Mouse (Mus musculus): ENCODE measurements around the gene Fam49a. TPM values are rescaled to one million over a fixed set of nuclear protein-coding genes. Genes with fewer than 3 reads are reported as not detected.

Fam49a gene
- polyA plus RNA-seq, 1 experiment from 2014 or later, result 12.6 TPM

GRCm38 (mm10) chr12:12260979-12261960 lies 669 bp upstream of the Fam49a start:
- no peaks in the 10 kb centered on the region for H3K27me3 ChIP-seq (ENCODE audit: control insufficient read depth, insufficient read depth, low read length)
- H3K27ac ChIP-seq (ENCODE audit: low read length), result peak overlapping the region; percentile 8; the same call in 1 of the 2 replicates
- H3K9ac ChIP-seq (ENCODE audit: low read length), result no peak overlapping the region
- no peaks in the 10 kb centered on the region for H3K9me3 ChIP-seq (replicated peaks; ENCODE audit: control insufficient read depth, low read length)
- peak overlapping the region; percentile 86 for H3K4me2 ChIP-seq (ENCODE audit: low read depth, low read length)
- peak overlapping the region; percentile 69 for H3K4me3 ChIP-seq (replicated peaks; ENCODE audit: low read length)
- no peaks in the 10 kb centered on the region for H3K36me3 ChIP-seq (ENCODE audit: control insufficient read depth, insufficient read depth, low read length)
- no peak for ATAC-seq (ENCODE audit: insufficient read depth, low FRiP score)
- H3K4me1 ChIP-seq (ENCODE audit: control insufficient read depth, insufficient read depth, low read length), result peaks cover 32% of the 10 kb centered on the region
- WGBS, result 56% methylated on average over 9 of the region's 9 CpGs

GRCm38 (mm10) chr12:12263371-12263791 lies 1.4 kb downstream of the Fam49a start:
- Histone ChIP-seq H3K9ac (ENCODE audit: low read length) (peak overlapping the region; percentile 80; the same call in 1 of the 2 replicates), H3K9me3 (replicated peaks; ENCODE audit: control insufficient read depth, low read length) (no peaks in the 10 kb centered on the region), H3K36me3 (ENCODE audit: control insufficient read depth, insufficient read depth, low read length) (no peaks in the 10 kb centered on the region), H3K27ac (ENCODE audit: low read length) (no peak overlapping the region; the same call in 1 of the 2 replicates), H3K4me2 (ENCODE audit: low read depth, low read length) (peak overlapping the region; percentile 86), H3K27me3 (ENCODE audit: control insufficient read depth, insufficient read depth, low read length) (no peaks in the 10 kb centered on the region), H3K4me1 (ENCODE audit: control insufficient read depth, insufficient read depth, low read length) (peaks cover 32% of the 10 kb centered on the region), H3K4me3 (replicated peaks; ENCODE audit: low read length) (peak overlapping the region; percentile 69)
- no peak for ATAC-seq (ENCODE audit: insufficient read depth, low FRiP score)
- WGBS, result 28% methylated on average over 1 of the region's 1 CpGs

- no peaks in the 10 kb centered on the region for H3K9me3 ChIP-seq (replicated peaks; ENCODE audit: control insufficient read depth, low read length)
- H3K9ac ChIP-seq (ENCODE audit: low read length), result no peak overlapping the region
- no peaks in the 10 kb centered on the region for H3K36me3 ChIP-seq (ENCODE audit: control insufficient read depth, insufficient read depth, low read length)
- H3K4me2 ChIP-seq (ENCODE audit: low read depth, low read length), result peak overlapping the region; percentile 86
- 71% methylated on average over 5 of the region's 5 CpGs for WGBS
- ATAC-seq (ENCODE audit: insufficient read depth, low FRiP score), result no peak
- no peak overlapping the region for H3K4me3 ChIP-seq (replicated peaks; ENCODE audit: low read length)
- no peak overlapping the region for H3K27ac ChIP-seq (ENCODE audit: low read length)
- H3K27me3 ChIP-seq (ENCODE audit: control insufficient read depth, insufficient read depth, low read length), result no peaks in the 10 kb centered on the region
- H3K4me1 ChIP-seq (ENCODE audit: control insufficient read depth, insufficient read depth, low read length), result peaks cover 32% of the 10 kb centered on the region
Observed at GRCm38 (mm10) chr12:12264151-12264550, 2.2 kb downstream of the Fam49a start.

DNA sequence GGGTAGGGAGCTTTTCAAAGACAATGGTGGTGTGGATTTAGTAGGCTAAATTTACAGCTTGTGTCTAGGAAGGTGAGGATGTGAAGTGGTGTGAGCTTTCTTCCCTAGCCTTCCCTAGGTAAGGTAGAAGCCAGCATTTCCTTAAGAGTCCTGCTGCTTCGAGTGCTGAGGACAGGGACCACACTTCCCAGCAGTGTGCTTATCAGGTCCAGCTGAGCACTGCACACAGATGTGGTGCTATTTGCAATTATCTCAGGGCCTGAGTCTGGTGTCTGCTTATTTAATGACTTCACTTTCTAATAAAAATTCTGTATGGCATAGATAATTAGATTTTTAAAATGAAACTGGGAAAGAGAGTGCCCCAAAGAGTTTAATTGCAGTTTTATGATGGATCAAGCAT lies 4.6 kb downstream of the Fam49a start:
- H3K9ac ChIP-seq (ENCODE audit: low read length), result no peak overlapping the region
- H3K4me3 ChIP-seq (replicated peaks; ENCODE audit: low read length), result no peak overlapping the region
- no peak overlapping the region for H3K27ac ChIP-seq (ENCODE audit: low read length)
- 45% methylated on average over 1 of the region's 1 CpGs for WGBS
- no peak for ATAC-seq (ENCODE audit: insufficient read depth, low FRiP score)
- H3K4me1 ChIP-seq (ENCODE audit: control insufficient read depth, insufficient read depth, low read length), result peaks cover 26% of the 10 kb centered on the region
- H3K27me3 ChIP-seq (ENCODE audit: control insufficient read depth, insufficient read depth, low read length), result no peaks in the 10 kb centered on the region
- no peak overlapping the region for H3K4me2 ChIP-seq (ENCODE audit: low read depth, low read length)
- no peaks in the 10 kb centered on the region for H3K36me3 ChIP-seq (ENCODE audit: control insufficient read depth, insufficient read depth, low read length)
- H3K9me3 ChIP-seq (replicated peaks; ENCODE audit: control insufficient read depth, low read length), result no peaks in the 10 kb centered on the region

DNA sequence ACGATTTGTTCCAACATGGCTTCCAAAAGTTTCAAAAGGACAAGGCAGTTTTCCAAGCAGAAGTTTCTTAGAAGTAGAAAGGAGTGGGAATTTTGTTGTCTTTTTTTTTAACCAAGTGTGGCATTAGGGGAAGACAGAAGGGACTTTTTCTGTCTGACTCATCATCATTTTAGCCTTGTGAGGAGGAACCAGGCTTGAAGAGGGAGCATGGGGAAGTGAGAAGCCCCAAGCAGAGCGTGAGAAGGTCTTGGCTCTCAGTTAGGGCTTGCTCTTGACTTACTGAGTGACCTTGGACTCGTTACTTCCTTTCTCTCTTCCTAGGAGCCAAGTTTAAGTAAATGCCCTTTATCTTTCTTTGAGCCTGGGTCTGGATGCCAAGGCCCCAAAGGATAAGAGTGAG lies 8.6 kb downstream of the Fam49a start:
- no peak overlapping the region for H3K4me2 ChIP-seq (ENCODE audit: low read depth, low read length)
- H3K27ac ChIP-seq (ENCODE audit: low read length), result no peak overlapping the region
- no peaks in the 10 kb centered on the region for H3K36me3 ChIP-seq (ENCODE audit: control insufficient read depth, insufficient read depth, low read length)
- no peak overlapping the region for H3K4me3 ChIP-seq (replicated peaks; ENCODE audit: low read length)
- WGBS, result 75% methylated on average over 3 of the region's 3 CpGs
- no peaks in the 10 kb centered on the region for H3K4me1 ChIP-seq (ENCODE audit: control insufficient read depth, insufficient read depth, low read length)
- ATAC-seq (ENCODE audit: insufficient read depth, low FRiP score), result 0 out of 2 replicates have a peak, but pooled peaks have one; percentile 21
- H3K9me3 ChIP-seq (replicated peaks; ENCODE audit: control insufficient read depth, low read length), result no peaks in the 10 kb centered on the region
- H3K27me3 ChIP-seq (ENCODE audit: control insufficient read depth, insufficient read depth, low read length), result no peaks in the 10 kb centered on the region
- no peak overlapping the region for H3K9ac ChIP-seq (ENCODE audit: low read length)

DNA sequence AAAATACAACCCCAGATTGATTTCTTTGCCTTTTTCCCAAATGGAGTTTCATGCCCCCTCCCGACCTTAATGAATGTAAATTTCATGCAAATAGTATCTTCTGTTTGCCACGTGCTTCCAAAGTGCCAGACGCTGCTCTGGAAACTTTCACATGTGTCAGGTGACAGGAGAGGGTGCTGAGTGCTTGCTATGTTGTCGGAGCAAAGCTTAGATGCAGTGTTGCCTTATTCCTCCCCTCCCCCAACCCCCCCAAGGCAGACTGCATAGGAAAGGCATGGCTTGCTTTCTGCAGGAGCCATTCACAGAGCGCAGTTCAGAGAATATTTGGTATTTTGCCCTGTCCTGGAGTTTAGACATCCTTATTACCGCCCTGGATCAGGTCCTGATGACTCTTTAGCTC lies 12.2 kb downstream of the Fam49a start:
- H3K27me3 ChIP-seq (ENCODE audit: control insufficient read depth, insufficient read depth, low read length), result no peaks in the 10 kb centered on the region
- WGBS, result 24% methylated on average over 6 of the region's 6 CpGs
- H3K4me2 ChIP-seq (ENCODE audit: low read depth, low read length), result no peak overlapping the region
- no peak for ATAC-seq (ENCODE audit: insufficient read depth, low FRiP score)
- H3K4me1 ChIP-seq (ENCODE audit: control insufficient read depth, insufficient read depth, low read length), result no peaks in the 10 kb centered on the region
- no peaks in the 10 kb centered on the region for H3K9me3 ChIP-seq (replicated peaks; ENCODE audit: control insufficient read depth, low read length)
- H3K4me3 ChIP-seq (replicated peaks; ENCODE audit: low read length), result no peak overlapping the region
- no peak overlapping the region for H3K9ac ChIP-seq (ENCODE audit: low read length)
- no peak overlapping the region for H3K27ac ChIP-seq (ENCODE audit: low read length)
- H3K36me3 ChIP-seq (ENCODE audit: control insufficient read depth, insufficient read depth, low read length), result no peaks in the 10 kb centered on the region

GRCm38 (mm10) chr12:12275124-12275779 lies 13.3 kb downstream of the Fam49a start:
- H3K36me3 ChIP-seq (ENCODE audit: control insufficient read depth, insufficient read depth, low read length), result no peaks in the 10 kb centered on the region
- H3K9ac ChIP-seq (ENCODE audit: low read length), result no peak overlapping the region
- no peak overlapping the region for H3K4me2 ChIP-seq (ENCODE audit: low read depth, low read length)
- no peaks in the 10 kb centered on the region for H3K4me1 ChIP-seq (ENCODE audit: control insufficient read depth, insufficient read depth, low read length)
- ATAC-seq (ENCODE audit: insufficient read depth, low FRiP score), result no peak
- no peaks in the 10 kb centered on the region for H3K27me3 ChIP-seq (ENCODE audit: control insufficient read depth, insufficient read depth, low read length)
- H3K4me3 ChIP-seq (replicated peaks; ENCODE audit: low read length), result no peak overlapping the region
- no peak overlapping the region for H3K27ac ChIP-seq (ENCODE audit: low read length)
- 77% methylated on average over 4 of the region's 4 CpGs for WGBS
- H3K9me3 ChIP-seq (replicated peaks; ENCODE audit: control insufficient read depth, low read length), result no peaks in the 10 kb centered on the region

- Histone ChIP-seq H3K9me3 (replicated peaks; ENCODE audit: control insufficient read depth, low read length) (no peaks in the 10 kb centered on the region), H3K4me2 (ENCODE audit: low read depth, low read length) (no peak overlapping the region), H3K9ac (ENCODE audit: low read length) (no peak overlapping the region), H3K27ac (ENCODE audit: low read length) (no peak overlapping the region), H3K4me3 (replicated peaks; ENCODE audit: low read length) (no peak overlapping the region), H3K4me1 (ENCODE audit: control insufficient read depth, insufficient read depth, low read length) (no peaks in the 10 kb centered on the region), H3K36me3 (ENCODE audit: control insufficient read depth, insufficient read depth, low read length) (no peaks in the 10 kb centered on the region), H3K27me3 (ENCODE audit: control insufficient read depth, insufficient read depth, low read length) (no peaks in the 10 kb centered on the region)
- no peak for ATAC-seq (ENCODE audit: insufficient read depth, low FRiP score)
- WGBS, result 73% methylated on average over 4 of the region's 4 CpGs
Observed at GRCm38 (mm10) chr12:12277741-12278463, 16.0 kb downstream of the Fam49a start.

All from stomach, embryonic 16.5 days (tissue).